Mouse (Mus musculus): ENCODE data around the gene Pla1a. TPM values are rescaled to one million over a fixed set of nuclear protein-coding genes. Genes with fewer than 3 reads are reported as not detected.

The Pla1a gene
- polyA plus RNA-seq, 1 experiment, result 2.1 TPM

- 57% methylated on average over 6 of the region's 6 CpGs for WGBS
Measured at GRCm38 (mm10) chr16:38395060-38395730, 37.8 kb downstream of the Pla1a start.

GRCm38 (mm10) chr16:38394191-38394618 is 38.7 kb downstream of the Pla1a start:
- WGBS, result 85% methylated on average over 8 of the region's 8 CpGs
- DNase-seq (ENCODE audit: low read depth, low spot score), result no peak

More at GRCm38 (mm10) chr16:38395060-38395730, 37.8 kb downstream of the Pla1a start:
- DNase-seq (ENCODE audit: low read depth, low spot score), result no peak

GRCm38 (mm10) chr16:38392126-38392894 is 40.6 kb downstream of the Pla1a start:
- WGBS, result 68% methylated on average over 23 of the region's 23 CpGs
- DNase-seq (ENCODE audit: low read depth, low spot score), result no peak

- DNase-seq (ENCODE audit: low read depth, low spot score), result no peak
- 87% methylated on average over 7 of the region's 7 CpGs for WGBS
Measured at GRCm38 (mm10) chr16:38390322-38390721, 42.6 kb downstream of the Pla1a start.

- DNase-seq (ENCODE audit: low read depth, low spot score), result no peak
- WGBS, result 74% methylated on average over 8 of the region's 8 CpGs
Measured at GRCm38 (mm10) chr16:38389284-38389893, 43.6 kb downstream of the Pla1a start.

GRCm38 (mm10) chr16:38388757-38389156 is 44.2 kb downstream of the Pla1a start:
- no peak for DNase-seq (ENCODE audit: low read depth, low spot score)
- WGBS, result 69% methylated on average over 6 of the region's 6 CpGs

GRCm38 (mm10) chr16:38387389-38387788 is 45.6 kb downstream of the Pla1a start:
- 84% methylated on average over 6 of the region's 6 CpGs for WGBS
- DNase-seq (ENCODE audit: low read depth, low spot score), result no peak

GRCm38 (mm10) chr16:38385700-38386099 is 47.2 kb downstream of the Pla1a start:
- no peak for DNase-seq (ENCODE audit: low read depth, low spot score)
- 91% methylated on average over 4 of the region's 4 CpGs for WGBS

- no peak for DNase-seq (ENCODE audit: low read depth, low spot score)
- 79% methylated on average over 6 of the region's 6 CpGs for WGBS
Measured at GRCm38 (mm10) chr16:38385184-38385634, 47.7 kb downstream of the Pla1a start.

- no peak for DNase-seq (ENCODE audit: low read depth, low spot score)
- 90% methylated on average over 2 of the region's 2 CpGs for WGBS
Measured at GRCm38 (mm10) chr16:38383683-38384082, 49.3 kb downstream of the Pla1a start.

- 97% methylated on average over 3 of the region's 3 CpGs for WGBS
- DNase-seq (ENCODE audit: low read depth, low spot score), result no peak
Measured at GRCm38 (mm10) chr16:38379926-38380325, 53.0 kb downstream of the Pla1a start.

- DNase-seq (ENCODE audit: low read depth, low spot score), result no peak
- WGBS, result 24% methylated on average over 3 of the region's 3 CpGs
Measured at GRCm38 (mm10) chr16:38379493-38379892, 53.5 kb downstream of the Pla1a start.

GRCm38 (mm10) chr16:38379088-38379487 is 53.9 kb downstream of the Pla1a start:
- WGBS, result 17% methylated on average over 6 of the region's 6 CpGs
- no peak for DNase-seq (ENCODE audit: low read depth, low spot score)

GRCm38 (mm10) chr16:38378591-38378990 is 54.4 kb downstream of the Pla1a start:
- DNase-seq (ENCODE audit: low read depth, low spot score), result no peak
- WGBS, result 90% methylated on average over 6 of the region's 6 CpGs

- WGBS, result 80% methylated on average over 6 of the region's 6 CpGs
- DNase-seq (ENCODE audit: low read depth, low spot score), result no peak
Measured at GRCm38 (mm10) chr16:38377546-38377945, 55.4 kb downstream of the Pla1a start.

- no peak for DNase-seq (ENCODE audit: low read depth, low spot score)
- WGBS, result 40% methylated on average over 8 of the region's 8 CpGs
Measured at GRCm38 (mm10) chr16:38376841-38377249, 56.1 kb downstream of the Pla1a start.

- no peak for DNase-seq (ENCODE audit: low read depth, low spot score)
- 25% methylated on average over 17 of the region's 17 CpGs for WGBS
Measured at GRCm38 (mm10) chr16:38376163-38376840, 56.6 kb downstream of the Pla1a start.

- WGBS, result 77% methylated on average over 7 of the region's 7 CpGs
- DNase-seq (ENCODE audit: low read depth, low spot score), result no peak
Measured at GRCm38 (mm10) chr16:38375182-38375581, 57.8 kb downstream of the Pla1a start.

GRCm38 (mm10) chr16:38374379-38375140 is 58.4 kb downstream of the Pla1a start:
- 77% methylated on average over 10 of the region's 10 CpGs for WGBS
- DNase-seq (ENCODE audit: low read depth, low spot score), result no peak

Measured in large intestine, adult 2 months (tissue).